Mouse (Mus musculus): Measurements from ENCODE around the gene Htr6.

The Htr6 gene

GRCm38 (mm10) chr4:139075041-139075711 lies at the start of gene Htr6:
Gene Htr6, minus strand, starts transcription at chr4:139075570.
- no peak for DNase-seq (ENCODE audit: low read depth, low spot score)

- DNase-seq (ENCODE audit: low read depth, low spot score): no peak
Measured at GRCm38 (mm10) chr4:139124940-139125339, 49.6 kb upstream of the Htr6 start.

GRCm38 (mm10) chr4:139122557-139122956 lies 47.2 kb upstream of the Htr6 start:
- no peak for DNase-seq (ENCODE audit: low read depth, low spot score)

- DNase-seq (ENCODE audit: low read depth, low spot score): no peak
Measured at GRCm38 (mm10) chr4:139120998-139121397, 45.6 kb upstream of the Htr6 start.

GRCm38 (mm10) chr4:139120281-139120814 lies 45.0 kb upstream of the Htr6 start:
- no peak for DNase-seq (ENCODE audit: low read depth, low spot score)

GRCm38 (mm10) chr4:139116356-139117063 lies 41.1 kb upstream of the Htr6 start:
- no peak for DNase-seq (ENCODE audit: low read depth, low spot score)

GRCm38 (mm10) chr4:139115721-139116120 lies 40.4 kb upstream of the Htr6 start:
- DNase-seq (ENCODE audit: low read depth, low spot score): peak; percentile 74

GRCm38 (mm10) chr4:139112482-139112881 lies 37.1 kb upstream of the Htr6 start:
- no peak for DNase-seq (ENCODE audit: low read depth, low spot score)

GRCm38 (mm10) chr4:139111421-139111820 lies 36.1 kb upstream of the Htr6 start:
- DNase-seq (ENCODE audit: low read depth, low spot score): no peak

- DNase-seq (ENCODE audit: low read depth, low spot score): no peak
Measured at GRCm38 (mm10) chr4:139110858-139111257, 35.5 kb upstream of the Htr6 start.

- no peak for DNase-seq (ENCODE audit: low read depth, low spot score)
Measured at GRCm38 (mm10) chr4:139105453-139105852, 30.1 kb upstream of the Htr6 start.

- no peak for DNase-seq (ENCODE audit: low read depth, low spot score)
Measured at GRCm38 (mm10) chr4:139101546-139101945, 26.2 kb upstream of the Htr6 start.

GRCm38 (mm10) chr4:139100326-139100725 lies 25.0 kb upstream of the Htr6 start:
- peak; percentile 58 for DNase-seq (ENCODE audit: low read depth, low spot score)

GRCm38 (mm10) chr4:139096201-139096600 lies 20.8 kb upstream of the Htr6 start:
- DNase-seq (ENCODE audit: low read depth, low spot score): no peak

GRCm38 (mm10) chr4:139095406-139095805 lies 20.0 kb upstream of the Htr6 start:
- no peak for DNase-seq (ENCODE audit: low read depth, low spot score)

GRCm38 (mm10) chr4:139093196-139093530 lies 17.8 kb upstream of the Htr6 start:
- no peak for DNase-seq (ENCODE audit: low read depth, low spot score)

GRCm38 (mm10) chr4:139092356-139093195 lies 17.2 kb upstream of the Htr6 start, which contains the start of gene Nbl1:
Gene Nbl1, minus strand, starts transcription at chr4:139092993.
- DNase-seq (ENCODE audit: low read depth, low spot score): no peak

GRCm38 (mm10) chr4:139091478-139092355 lies 16.3 kb upstream of the Htr6 start:
- peak; percentile 40 for DNase-seq (ENCODE audit: low read depth, low spot score)

GRCm38 (mm10) chr4:139091066-139091465 lies 15.7 kb upstream of the Htr6 start:
- DNase-seq (ENCODE audit: low read depth, low spot score): no peak

- DNase-seq (ENCODE audit: low read depth, low spot score): peak; percentile 47
Measured at GRCm38 (mm10) chr4:139090303-139090940, 15.1 kb upstream of the Htr6 start.
